Mouse (Mus musculus): ENCODE measurements around the gene Cyp3a16.
"Not testable (repeated sequence)": the region's sequence is repeated elsewhere in the genome, so short reads cannot be mapped to it uniquely, and the experiment has no call there.

Gene Cyp3a16

DNA sequence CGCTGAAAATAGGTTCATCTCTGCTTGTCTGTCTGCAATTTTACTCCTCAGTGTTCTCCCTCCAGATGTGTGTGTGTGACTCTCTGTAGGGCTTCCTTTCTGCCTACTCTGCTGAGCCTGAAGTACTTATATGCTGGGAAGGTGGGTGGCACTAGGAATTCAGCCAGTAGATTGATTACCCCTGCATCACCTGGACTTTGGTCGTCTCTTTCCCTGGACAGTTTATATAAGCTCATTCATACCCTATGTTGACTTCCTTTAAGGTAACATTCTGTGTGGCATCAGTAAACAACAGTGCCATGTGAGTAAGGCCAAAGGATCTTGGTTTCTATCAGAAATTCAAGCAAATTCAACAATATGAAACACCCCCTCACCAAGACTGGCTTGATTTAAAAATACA is at the start of gene Cyp3a16:
Cyp3a16 (minus strand) TSS at position 101 of the 400 bp plus-strand sequence.
- DNase-seq (ENCODE audit: low read depth, low spot score) = not testable (repeated sequence)

DNA sequence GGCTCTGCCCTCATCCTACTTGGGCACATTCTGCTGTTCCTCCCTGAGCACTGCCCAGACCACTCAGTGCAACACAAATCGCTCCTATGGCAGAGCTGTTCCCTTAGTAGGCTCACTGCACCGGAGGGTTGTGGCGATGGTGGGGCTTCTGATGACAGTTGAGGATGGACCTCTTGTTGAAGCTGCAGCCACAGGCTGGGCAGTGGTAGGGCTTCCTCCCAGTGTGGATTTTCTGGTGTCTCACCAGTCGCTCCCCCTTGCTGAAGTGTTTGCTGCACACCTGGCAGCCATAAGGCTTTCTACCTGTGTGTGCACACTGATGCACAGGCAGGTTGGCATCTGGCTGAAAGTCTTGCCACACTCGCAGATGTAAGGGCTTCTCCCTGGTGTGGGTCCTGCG is 20.8 kb upstream of the Cyp3a16 start:
- DNase-seq (ENCODE audit: low read depth, low spot score) = no peak

DNA sequence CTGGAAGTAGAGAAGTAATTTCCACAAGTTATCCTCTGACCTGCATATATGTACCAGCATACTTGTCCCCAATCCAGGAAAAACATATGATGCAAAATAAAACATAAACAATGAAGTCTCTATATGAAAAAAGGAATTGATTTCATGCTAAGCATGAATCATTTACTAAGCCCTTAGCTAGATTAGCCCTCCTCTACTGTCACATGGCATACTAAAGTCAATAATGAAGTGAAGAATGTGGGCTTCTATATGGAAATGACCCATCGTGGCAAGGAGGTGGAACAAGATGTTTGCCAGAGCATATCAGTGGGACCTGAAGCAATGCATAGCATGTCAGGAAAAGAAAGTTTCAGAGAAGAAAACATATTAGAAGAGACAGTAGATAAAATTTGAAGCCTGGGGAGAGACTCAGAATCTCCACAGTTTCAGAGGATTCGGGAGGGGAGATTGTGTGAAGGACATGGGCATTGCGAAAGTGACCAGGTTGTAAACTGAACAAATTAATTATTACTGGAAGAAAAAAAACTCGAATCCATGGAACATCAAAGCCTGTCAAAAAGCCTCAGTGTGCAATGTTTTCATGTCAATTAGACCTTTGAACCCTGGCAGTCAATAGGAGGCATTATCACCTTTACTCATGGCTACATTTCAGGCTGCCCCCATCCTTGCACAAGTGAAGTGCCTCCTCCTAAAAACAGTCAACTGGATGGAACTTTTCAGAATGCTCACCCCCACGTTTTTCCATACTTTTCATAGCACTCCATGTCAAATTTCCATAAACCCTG is 5.0 kb downstream of the Cyp3a16 start:
- no peak for DNase-seq (ENCODE audit: low read depth, low spot score)

DNA sequence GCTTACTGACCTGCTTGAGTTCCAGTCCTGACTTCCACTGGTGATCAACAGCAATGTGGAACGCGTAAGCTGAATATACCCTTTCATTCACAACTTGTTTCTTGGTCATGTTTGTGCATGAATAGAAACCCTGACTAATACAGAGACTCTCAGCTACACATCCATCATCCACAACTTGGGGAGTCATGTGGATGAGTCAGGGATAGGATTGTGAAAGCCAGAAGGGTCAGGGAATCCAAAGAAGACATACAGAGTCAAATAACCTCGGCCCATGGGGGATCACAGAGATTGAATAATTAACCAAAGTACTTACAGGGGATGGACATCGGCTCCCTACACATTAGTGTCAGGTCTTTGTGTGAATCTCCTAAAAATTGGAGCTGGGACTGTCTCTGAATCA is 7.2 kb downstream of the Cyp3a16 start:
- DNase-seq (ENCODE audit: low read depth, low spot score) = no peak

DNA sequence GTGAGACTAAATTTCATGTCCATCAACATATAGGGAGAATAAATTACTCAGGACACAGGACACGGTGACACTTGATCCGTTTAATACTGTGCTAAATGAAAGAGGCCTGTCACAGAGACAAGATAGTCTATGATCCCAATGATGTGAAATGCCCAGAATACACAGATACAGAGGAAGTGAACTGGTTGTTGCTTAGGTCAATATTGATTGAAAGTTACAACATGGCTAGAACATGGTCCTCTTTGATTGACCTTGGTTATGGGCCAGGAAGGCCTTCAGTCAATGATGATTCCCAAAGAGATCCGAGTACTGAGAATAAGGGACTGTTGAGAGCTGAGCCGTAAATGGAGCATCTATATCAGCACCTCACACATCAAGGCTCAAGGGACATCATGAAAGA is 15.1 kb downstream of the Cyp3a16 start:
- DNase-seq (ENCODE audit: low read depth, low spot score) = no peak

DNA sequence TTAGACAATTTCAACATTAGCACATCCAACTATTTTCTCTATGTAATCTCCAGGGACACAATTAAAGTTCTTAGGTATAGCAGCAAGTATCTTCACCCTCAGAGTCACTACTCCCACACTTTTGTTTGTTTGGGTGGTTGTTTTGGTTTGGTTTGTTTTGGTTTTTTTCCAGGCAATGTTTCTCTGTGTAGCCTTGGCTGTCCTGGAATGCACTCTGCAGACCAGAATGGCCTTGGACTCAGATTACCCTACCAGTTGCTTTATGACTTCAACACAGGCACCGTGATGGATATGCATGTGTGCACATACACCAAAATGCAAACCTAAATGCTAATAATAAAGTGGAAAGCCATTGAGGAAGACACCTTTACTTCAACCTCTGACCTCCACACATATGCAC is 35.8 kb downstream of the Cyp3a16 start:
- DNase-seq (ENCODE audit: low read depth, low spot score) = no peak

DNA sequence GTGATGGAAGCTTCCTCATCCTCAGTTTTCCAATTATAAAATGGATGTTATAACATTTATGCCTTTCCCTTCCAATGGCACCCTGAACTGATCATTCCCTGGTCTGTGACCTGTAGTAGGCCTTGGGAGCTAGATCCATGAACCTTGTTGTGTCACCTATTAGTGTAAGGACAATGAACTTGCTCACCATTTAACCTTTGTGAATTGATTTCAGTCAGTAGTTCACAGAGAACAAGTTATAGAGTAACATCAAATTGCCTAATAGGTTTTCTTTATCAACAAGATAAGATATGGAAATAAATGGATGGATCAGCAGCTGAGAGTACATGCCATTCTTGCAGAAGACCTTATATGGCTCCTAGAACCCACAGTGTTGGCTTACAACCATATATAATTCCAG is 38.5 kb downstream of the Cyp3a16 start:
- DNase-seq (ENCODE audit: low read depth, low spot score) = no peak

DNA sequence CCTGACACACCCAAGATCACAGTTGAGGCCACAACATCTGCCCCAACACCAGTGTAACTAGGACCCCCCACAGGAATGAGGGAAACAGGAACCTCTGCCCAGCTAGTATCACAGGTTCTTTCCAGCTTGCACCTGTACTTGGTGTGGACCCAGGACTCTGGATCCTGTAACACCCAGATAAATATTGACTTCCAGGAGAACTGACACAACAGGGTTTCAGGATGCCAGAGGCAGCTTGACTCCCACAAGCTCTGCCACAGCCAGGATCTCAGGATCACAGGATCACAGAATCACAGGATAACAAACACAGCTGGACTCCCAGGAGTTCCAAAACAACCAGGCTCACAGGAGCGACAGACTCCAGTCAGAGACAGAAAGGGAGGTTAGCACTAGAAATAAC is 47.2 kb downstream of the Cyp3a16 start:
- no peak for DNase-seq (ENCODE audit: low read depth, low spot score)

DNA sequence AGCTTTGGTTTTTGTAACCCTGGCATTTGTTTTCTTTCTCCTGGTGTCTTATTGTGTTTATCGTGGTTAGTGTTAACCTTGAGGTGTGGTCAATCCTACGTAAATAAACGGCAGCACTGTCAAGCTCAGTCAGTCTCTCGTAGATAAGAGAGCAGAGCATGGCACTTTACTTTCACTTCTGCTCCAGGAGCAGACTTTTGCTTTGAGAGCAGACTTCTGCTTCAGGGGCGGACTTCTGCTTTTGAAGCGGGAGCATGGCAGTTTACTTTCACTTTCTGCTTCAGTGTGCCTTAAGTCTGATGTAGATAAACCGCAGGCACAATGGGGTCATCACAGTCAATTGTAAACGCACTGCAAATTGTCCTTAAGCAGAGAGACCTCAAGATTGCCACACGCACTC is 54.1 kb downstream of the Cyp3a16 start:
- not testable (repeated sequence) for DNase-seq (ENCODE audit: low read depth, low spot score)
